Mouse (Mus musculus) left cerebral cortex, adult 8-10 months (tissue): ENCODE data around the gene Polr3gl. TPM values are rescaled to one million over a fixed set of nuclear protein-coding genes. Genes with fewer than 3 reads are reported as not detected.

ENCODE experiments used
- total RNA-seq, 4 experiments: library from RNA; stranded (reverse); gene quantifications; 2 replicates each; pipeline ENCODE4 v1.2.4; 2022

Gene Polr3gl
- total RNA-seq, 4 experiments from 2014 or later: 22.8 to 26.6 (median 24.3) TPM

Other genes with a start within 250 kb of the Polr3gl start
- gene BC107364, start 141.9 kb downstream of the Polr3gl start, total RNA-seq: not detected
- gene Hfe2, start 69.0 kb downstream of the Polr3gl start, total RNA-seq: 1 to 10 TPM; 1.4 to 2.0 (median 1.7) TPM
- 10 to 100 TPM; 21.7 to 37.3 (median 26.8) TPM for gene Txnip, start 36.2 kb downstream of the Polr3gl start, total RNA-seq
- gene Gm16253, start 17.2 kb downstream of the Polr3gl start, total RNA-seq: not detected
- 10 to 100 TPM; 60.4 to 65.0 (median 61.0) TPM for gene Ankrd34a, start 2.5 kb upstream of the Polr3gl start, total RNA-seq
- 10 to 100 TPM; 20.3 to 22.9 (median 21.9) TPM for gene Lix1l, start 7.0 kb upstream of the Polr3gl start, total RNA-seq
- 10 to 100 TPM; 41.8 to 56.2 (median 46.5) TPM for gene Rbm8a, start 35.8 kb upstream of the Polr3gl start, total RNA-seq
- gene Pex11b, start 41.2 kb upstream of the Polr3gl start, total RNA-seq: 10 to 100 TPM; 52.7 to 62.6 (median 54.3) TPM
- under 1 TPM in 3 of 4 experiments, not detected in 1; 0.11 to 0.51 (median 0.15) TPM for gene Gm42957, start 41.3 kb upstream of the Polr3gl start, total RNA-seq
- 1 to 10 TPM in 3 of 4 experiments, under 1 TPM in 1; 0.97 to 2.0 (median 1.5) TPM for gene Itga10, start 51.4 kb upstream of the Polr3gl start, total RNA-seq
- 1 to 10 TPM; 7.2 to 9.0 (median 8.6) TPM for gene Ankrd35, start 76.0 kb upstream of the Polr3gl start, total RNA-seq
- gene Pias3, start 102.2 kb upstream of the Polr3gl start, total RNA-seq: 10 to 100 TPM; 26.0 to 38.9 (median 31.5) TPM
- gene Nudt17, start 114.4 kb upstream of the Polr3gl start, total RNA-seq: 10 to 100 TPM in 2 of 4 experiments, 1 to 10 TPM in 2; 8.6 to 11.8 (median 10.0) TPM
- 10 to 100 TPM; 24.2 to 27.6 (median 26.6) TPM for gene Polr3c, start 133.4 kb upstream of the Polr3gl start, total RNA-seq
- gene Rnf115, start 133.5 kb upstream of the Polr3gl start, total RNA-seq: 10 to 100 TPM; 62.4 to 66.4 (median 64.4) TPM
- gene Pdzk1, start 235.1 kb upstream of the Polr3gl start, total RNA-seq: under 1 TPM in 3 of 4 experiments, not detected in 1; 0.33 to 0.46 (median 0.34) TPM
- not detected for gene Cd160, start 235.2 kb upstream of the Polr3gl start, total RNA-seq